ENCODE assay signal across 14 mouse cellular contexts in the genomic region with DNA sequence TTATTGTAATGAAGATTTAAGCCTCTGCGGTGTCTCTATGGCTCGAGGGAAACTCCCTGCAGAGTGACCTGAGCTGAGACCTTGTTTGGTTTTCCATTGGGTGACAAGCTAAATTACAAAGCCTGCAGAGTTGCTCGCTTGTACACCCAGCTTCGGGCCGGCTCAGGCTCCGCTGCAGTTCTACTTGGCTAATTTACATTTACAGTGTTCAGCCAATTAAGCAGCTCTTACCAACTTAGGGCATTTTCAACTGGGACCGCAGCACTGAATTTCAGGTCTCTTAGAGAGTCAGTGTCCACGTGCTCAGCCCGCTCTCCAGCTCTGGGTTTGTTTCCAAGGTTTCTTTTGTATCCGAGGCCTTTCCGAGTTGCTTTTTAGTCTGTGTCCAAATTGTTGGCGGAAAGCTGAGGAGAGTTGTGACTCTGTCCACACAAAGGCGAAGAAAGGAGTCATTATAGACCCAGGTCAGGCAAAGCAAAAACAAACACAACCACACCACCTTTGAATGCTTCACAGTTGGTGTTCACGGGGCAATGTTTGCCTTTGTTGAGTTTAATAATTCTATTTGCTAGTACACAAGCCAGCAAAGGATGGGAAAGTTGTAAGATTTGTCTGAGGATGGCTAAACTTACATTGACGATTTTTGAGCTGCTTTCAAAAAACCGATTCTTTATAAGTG.
DNase-seq lines count a peak whose midpoint lies in the region; ATAC-seq and TF ChIP-seq lines count a peak whose summit lies in the region.
"Had no signal": no experiment of that assay in that cellular context is flagged by ENCODE, and none has a peak within 500 bp of the region (broad histone marks: within the 10 kb centered on the region; RNA-seq: fewer than 3 reads in every experiment).

No protein-coding gene starts in this region.

- no peaks in the 10 kb centered on the region for H3K9me3 ChIP-seq in forebrain, embryonic 11.5 days (ENCODE audit: control insufficient read depth, low read length)
- no peaks in the 10 kb centered on the region for H3K9me3 ChIP-seq in midbrain, embryonic 13.5 days
- H3K9me3 ChIP-seq: embryonic facial prominence, embryonic 15.5 days; stomach, embryonic 15.5 days had no signal

- WGBS in forebrain, embryonic 11.5 days = 8% methylated on average over 16 of the region's 16 CpGs
- 11% methylated on average over 16 of the region's 16 CpGs for WGBS in midbrain, embryonic 13.5 days

- intact Hi-C loops in gastrocnemius, adult 2 months (cut with DNase I) = no loop called here

- H3K4me3 ChIP-seq in forebrain, embryonic 11.5 days (ENCODE audit: low read depth, low read length) = no peak overlapping the region
- H3K4me3 ChIP-seq in midbrain, embryonic 13.5 days (replicated peaks) = no peak overlapping the region
- H3K4me3 ChIP-seq in gastrocnemius, adult 2 months = no peak overlapping the region
- H3K4me3 ChIP-seq: embryonic facial prominence, embryonic 15.5 days; myocyte; stomach, embryonic 15.5 days had no signal

- peak; percentile 26 for DNase-seq in brain, adult 2 months (ENCODE audit: low read depth, low spot score)
- DNase-seq in forebrain, embryonic 11.5 days (ENCODE audit: low spot score) = peak; percentile 64
- DNase-seq in kidney, adult 8-10 months = peak; percentile 5 to 12
- DNase-seq in gastrocnemius, adult 2 months = no peak
- no peak for DNase-seq in adrenal gland, postnatal 25 days
- no peak for DNase-seq in ovary, postnatal 10 days (ENCODE audit: low spot score)
- no peak for DNase-seq in urinary bladder, adult 2 months (ENCODE audit: low spot score)
- DNase-seq: adrenal gland, postnatal 10 days; heart, adult 11 months had no signal

- no peak overlapping the region for H3K9ac ChIP-seq in forebrain, embryonic 11.5 days (ENCODE audit: low read length)
- H3K9ac ChIP-seq in midbrain, embryonic 13.5 days (replicated peaks) = no peak overlapping the region
- H3K9ac ChIP-seq: embryonic facial prominence, embryonic 15.5 days; liver, embryonic 14.5 days; stomach, embryonic 15.5 days had no signal

- H3K27ac ChIP-seq in forebrain, embryonic 11.5 days (ENCODE audit: low read depth, low read length) = no peak overlapping the region
- H3K27ac ChIP-seq in midbrain, embryonic 13.5 days = 0 out of 2 replicates have a peak overlapping the region, but pooled peaks have one; percentile 30
- no peak overlapping the region for H3K27ac ChIP-seq in gastrocnemius, adult 2 months
- H3K27ac ChIP-seq: embryonic facial prominence, embryonic 15.5 days; liver, embryonic 14.5 days; stomach, embryonic 15.5 days had no signal

- peak overlapping the region; percentile 26; the same call in 1 of the 2 replicates for H3K4me2 ChIP-seq in forebrain, embryonic 11.5 days (ENCODE audit: low read depth, low read length, severe bottlenecking)
- H3K4me2 ChIP-seq in midbrain, embryonic 13.5 days (replicated peaks) = peak overlapping the region; percentile 9; the same call in 1 of the 2 replicates
- H3K4me2 ChIP-seq: embryonic facial prominence, embryonic 15.5 days; stomach, embryonic 15.5 days had no signal

- ATAC-seq in forebrain, embryonic 11.5 days (replicated peaks; ENCODE audit: low FRiP score) = peak; percentile 75
- peak; percentile 67 for ATAC-seq in midbrain, embryonic 13.5 days

- no peaks in the 10 kb centered on the region for H3K36me3 ChIP-seq in forebrain, embryonic 11.5 days (ENCODE audit: control insufficient read depth, insufficient read depth, low read length)
- H3K36me3 ChIP-seq in midbrain, embryonic 13.5 days = peaks cover 22% of the 10 kb centered on the region
- H3K36me3 ChIP-seq: embryonic facial prominence, embryonic 15.5 days; stomach, embryonic 15.5 days had no signal

- no peak for TF ChIP-seq CTCF in gastrocnemius, adult 2 months (IDR thresholded peaks at IDR 0.05)

- H3K27me3 ChIP-seq in forebrain, embryonic 11.5 days (ENCODE audit: control insufficient read depth, insufficient read depth, low read length) = peaks cover 15% of the 10 kb centered on the region; the same call in 1 of the 2 replicates
- peaks cover 13% of the 10 kb centered on the region for H3K27me3 ChIP-seq in midbrain, embryonic 13.5 days
- H3K27me3 ChIP-seq: embryonic facial prominence, embryonic 15.5 days; stomach, embryonic 15.5 days had no signal

- H3K4me1 ChIP-seq in forebrain, embryonic 11.5 days (replicated peaks; ENCODE audit: control insufficient read depth, insufficient read depth, low read length) = peaks cover 4% of the 10 kb centered on the region; the same call in 1 of the 2 replicates
- H3K4me1 ChIP-seq in midbrain, embryonic 13.5 days (replicated peaks) = peaks cover 21% of the 10 kb centered on the region
- H3K4me1 ChIP-seq: embryonic facial prominence, embryonic 15.5 days; stomach, embryonic 15.5 days had no signal

Comparison
In these comparisons a context has a peak if more than half of its experiments do, and no peak if none do; other contexts are left out.
1. DNase-seq: peak in brain, adult 2 months (single experiment), forebrain, embryonic 11.5 days (single experiment) and kidney, adult 8-10 months (2 of 2); none in gastrocnemius, adult 2 months (single experiment), adrenal gland, postnatal 25 days (single experiment), ovary, postnatal 10 days (single experiment) and urinary bladder, adult 2 months (single experiment).